15 mouse cellular contexts compared by ENCODE assay signal in the genomic region with DNA sequence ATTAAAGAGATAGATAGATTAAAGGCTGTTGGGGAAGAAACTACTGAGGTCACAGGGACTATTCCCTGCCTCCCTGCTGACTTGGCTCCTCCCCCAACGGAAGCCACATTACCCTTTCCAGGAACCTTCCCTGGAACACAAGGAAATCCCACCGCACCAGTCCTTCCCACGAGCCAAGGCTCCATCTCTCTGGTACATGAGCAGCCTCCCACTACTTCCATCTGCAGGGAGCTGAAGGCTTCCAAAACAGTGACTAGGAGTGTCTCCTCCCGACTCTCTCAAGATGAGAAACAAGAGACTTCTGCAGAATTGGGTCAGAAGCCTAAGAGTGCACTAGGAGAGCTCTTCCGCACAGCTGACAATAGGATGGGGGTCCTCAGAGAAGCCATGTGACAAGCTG. TPM values are rescaled to one million over a fixed set of nuclear protein-coding genes. Genes with fewer than 3 reads are reported as not detected.
DNase-seq lines count a peak whose midpoint lies in the region.
"Had no signal": no experiment of that assay in that cellular context is flagged by ENCODE, and none has a peak within 500 bp of the region (broad histone marks: within the 10 kb centered on the region; RNA-seq: fewer than 3 reads in every experiment).

No protein-coding gene starts in this region.

- intact Hi-C loops in gastrocnemius, postnatal 14 days (cut with DNase I; ENCODE audit: low total_unique reads) = no loop called here

- peak; percentile 18 for DNase-seq in gastrocnemius, postnatal 14 days
- DNase-seq in gastrocnemius, postnatal 25 days = no peak
- peak; percentile 75 for DNase-seq in right cerebral cortex, adult 18-20 months
- no peak for DNase-seq in right cerebral cortex, postnatal 4 days
- peak; percentile 58 to 64 for DNase-seq in right cerebral cortex, postnatal 10 days (ENCODE audit: low spot score in 2 of 2)
- no peak for DNase-seq in ovary, postnatal 14 days (ENCODE audit: low spot score)
- DNase-seq in Muller cell, postnatal 12 days (ENCODE audit: inconsistent ontology term) = no peak
- DNase-seq: cerebellum, adult 9-10 months; heart, adult 11 months; kidney, postnatal 4 days; lung, adult 2 months; midbrain, embryonic 14.5 days; thymus, adult 2 months had no signal

RNA-seq across cellular contexts. Expression of a gene that starts 47.9 kb away (rescaled TPM):
- 1 to 10 TPM; 8.7 to 9.4 TPM for total RNA-seq in gastrocnemius, postnatal 14 days (2021)
- 1 to 10 TPM; 6.7 to 7.0 TPM for total RNA-seq in gastrocnemius, postnatal 25 days (2021)
- total RNA-seq: common myeloid progenitor, adult 5-6 weeks; MEL had no signal

Comparison
In these comparisons a context has a peak if more than half of its experiments do, and no peak if none do; other contexts are left out.
1. DNase-seq: peak in gastrocnemius, postnatal 14 days (single experiment), right cerebral cortex, adult 18-20 months (single experiment) and right cerebral cortex, postnatal 10 days (2 of 2); none in gastrocnemius, postnatal 25 days (single experiment), right cerebral cortex, postnatal 4 days (single experiment), ovary, postnatal 14 days (single experiment) and Muller cell, postnatal 12 days (single experiment).